In genomic region chr14:120277081-120277656, GRCm38 (mm10) we compare ENCODE assay signal across 8 mouse cellular contexts. TPM values are rescaled to one million over a fixed set of nuclear protein-coding genes. Genes with fewer than 3 reads are reported as not detected.
A peak's percentile ranks its signal among the peaks of the same experiment; 100 is the strongest.
DNase-seq lines count a peak whose midpoint lies in the region; ATAC-seq and TF ChIP-seq lines count a peak whose summit lies in the region.

No protein-coding gene starts in this region.

- intact Hi-C loops in left cerebral cortex, adult 2 months (cut with DNase I) = loop anchor here (2.0 to 5.0 kb wide), 4 partner anchors 115 to 200 kb away; no protein-coding TSS in a partner anchor
- intact Hi-C loops in gastrocnemius, adult 2 months (cut with DNase I) = loop anchor here (2.0 to 5.0 kb wide), 4 partner anchors 20 to 120 kb away; no protein-coding TSS in a partner anchor

- H3K4me3 ChIP-seq in left cerebral cortex, adult 2 months = peak overlapping the region; percentile 71
- peak overlapping the region; percentile 88 for H3K4me3 ChIP-seq in gastrocnemius, adult 2 months
- H3K4me3 ChIP-seq in hindbrain, embryonic 16.5 days (ENCODE audit: low read length) = peak overlapping the region; percentile 53
- H3K4me3 ChIP-seq in liver, embryonic 15.5 days (replicated peaks) = peak overlapping the region; percentile 73

- peaks cover 32% of the 10 kb centered on the region for H3K4me1 ChIP-seq in hindbrain, embryonic 16.5 days (ENCODE audit: control insufficient read depth, insufficient read depth, low read depth, low read length)
- H3K4me1 ChIP-seq in liver, embryonic 15.5 days (replicated peaks) = peaks cover 46% of the 10 kb centered on the region

- WGBS in hindbrain, embryonic 16.5 days = 28% methylated on average over 10 of the region's 10 CpGs
- 11% methylated on average over 10 of the region's 10 CpGs for WGBS in liver, embryonic 15.5 days (ENCODE audit: insufficient replicate concordance)

- TF ChIP-seq CTCF in left cerebral cortex, adult 2 months (IDR thresholded peaks at IDR 0.05) = no peak
- TF ChIP-seq CTCF in gastrocnemius, adult 2 months (IDR thresholded peaks at IDR 0.05) = no peak

- H3K4me2 ChIP-seq in hindbrain, embryonic 16.5 days (ENCODE audit: low read length) = peak overlapping the region; percentile 79
- peak overlapping the region; percentile 80 for H3K4me2 ChIP-seq in liver, embryonic 15.5 days

- no peaks in the 10 kb centered on the region; the same call in 1 of the 2 replicates for H3K27me3 ChIP-seq in hindbrain, embryonic 16.5 days (replicated peaks; ENCODE audit: control insufficient read depth, insufficient read depth, low read length)
- no peaks in the 10 kb centered on the region for H3K27me3 ChIP-seq in liver, embryonic 15.5 days

- peak overlapping the region; percentile 59 for H3K9ac ChIP-seq in hindbrain, embryonic 16.5 days (ENCODE audit: low read depth, low read length)
- peak overlapping the region; percentile 54 for H3K9ac ChIP-seq in liver, embryonic 15.5 days

- peak overlapping the region; percentile 98 for H3K27ac ChIP-seq in left cerebral cortex, adult 2 months
- peak overlapping the region; percentile 94 for H3K27ac ChIP-seq in gastrocnemius, adult 2 months
- peak overlapping the region; percentile 59 for H3K27ac ChIP-seq in hindbrain, embryonic 16.5 days (ENCODE audit: low read depth, low read length)
- peak overlapping the region; percentile 77 for H3K27ac ChIP-seq in liver, embryonic 15.5 days (replicated peaks)

- no peak for ATAC-seq in hindbrain, embryonic 16.5 days
- ATAC-seq in liver, embryonic 15.5 days (ENCODE audit: insufficient read depth) = no peak

- H3K36me3 ChIP-seq in hindbrain, embryonic 16.5 days (ENCODE audit: control insufficient read depth, insufficient read depth, low read length) = no peaks in the 10 kb centered on the region
- H3K36me3 ChIP-seq in liver, embryonic 15.5 days (replicated peaks) = no peaks in the 10 kb centered on the region

- no peaks in the 10 kb centered on the region for H3K9me3 ChIP-seq in hindbrain, embryonic 16.5 days (ENCODE audit: control insufficient read depth, low read length)
- H3K9me3 ChIP-seq in liver, embryonic 15.5 days (replicated peaks) = no peaks in the 10 kb centered on the region

- DNase-seq in left cerebral cortex, adult 2 months (ENCODE audit: extremely low spot score in 1 of 2, low spot score in 2 of 2) = no peak
- no peak for DNase-seq in left cerebral cortex, adult 9 months (ENCODE audit: low spot score in 2 of 2)
- peak; percentile 15 for DNase-seq in c-Kit-negative CD71-positive TER-119-positive erythroid progenitor cells, embryonic 14.5 days (ENCODE audit: low read depth, low spot score)
- DNase-seq in gastrocnemius, adult 2 months = peak; percentile 80
- DNase-seq in neural tube, embryonic 10.5 days (ENCODE audit: extremely low spot score, low spot score) = peak; percentile 51
- no peak for DNase-seq in right cerebral cortex, postnatal 4 days

RNA-seq across cellular contexts. Expression of gene Mbnl2, which starts 1.7 kb away (rescaled TPM):
- 100 to 1,000 TPM; 248 to 251 TPM for total RNA-seq in left cerebral cortex, adult 2 months (2021)
- 100 to 1,000 TPM; 282 to 352 TPM for total RNA-seq in gastrocnemius, adult 2 months (2021)
- 25.4 and 29.1 TPM in 2 replicates for polyA plus RNA-seq in hindbrain, embryonic 16.5 days (2015; fragmentation: Nextera tagmentation; extraction: Ambion mirVana)
- 15.1 and 15.3 TPM in 2 replicates for polyA plus RNA-seq in liver, embryonic 15.5 days (2015; fragmentation: Nextera tagmentation; extraction: Ambion mirVana)

Comparison
In these comparisons a context has a peak if more than half of its experiments do, and no peak if none do; other contexts are left out.
1. DNase-seq: peak in c-Kit-negative CD71-positive TER-119-positive erythroid progenitor cells, embryonic 14.5 days (single experiment), gastrocnemius, adult 2 months (single experiment) and neural tube, embryonic 10.5 days (single experiment); none in left cerebral cortex, adult 2 months (0 of 2), left cerebral cortex, adult 9 months (0 of 2) and right cerebral cortex, postnatal 4 days (single experiment).
2. Peak in every context shown above with its lines, with median percentiles within 50 percentile points of each other: H3K27ac ChIP-seq and H3K4me3 ChIP-seq.